Mouse (Mus musculus): ENCODE results near the gene Bloc1s4. TPM values are rescaled to one million over a fixed set of nuclear protein-coding genes. Genes with fewer than 3 reads are reported as not detected.
A peak's percentile ranks its signal among the peaks of the same experiment; 100 is the strongest.
"Not testable (repeated sequence)": the region's sequence is repeated elsewhere in the genome, so short reads cannot be mapped to it uniquely, and the experiment has no call there.

Gene Bloc1s4
- 20.5 and 35.5 TPM in 2 replicates for polyA plus RNA-seq (2012; rRNA removed)

GRCm38 (mm10) chr5:36748536-36749061, at the start of gene Bloc1s4:
Gene Bloc1s4 (minus strand): TSS chr5:36748650.
- peak within 1 kb of the TSS; percentile 81 for H3K4me3 ChIP-seq (ENCODE audit: extremely low read depth, insufficient read depth, insufficient read length)
- 5% methylated on average over 31 of the region's 31 CpGs for WGBS
- no peaks in the 10 kb centered on the region; the same call in 1 of the 2 replicates for H3K27me3 ChIP-seq (ENCODE audit: control insufficient read depth, insufficient read depth, low read length)
- H3K4me1 ChIP-seq (ENCODE audit: control insufficient read depth, insufficient read depth, insufficient read length): peaks cover 10% of the 10 kb centered on the region
- no peak for TF ChIP-seq CTCF (IDR thresholded peaks at IDR 0.05; ENCODE audit: extremely low read depth, insufficient read depth, insufficient read length, insufficient replicate concordance)
- peak; percentile 77 for TF ChIP-seq POLR2A (IDR thresholded peaks at IDR 0.05; ENCODE audit: low read depth, low read length)
- H3K27ac ChIP-seq (ENCODE audit: insufficient read depth, low read length): no peak within 1 kb of the TSS
- H3K36me3 ChIP-seq (ENCODE audit: control insufficient read depth, insufficient read depth, low read length): no peaks in the 10 kb centered on the region
- DNase-seq (ENCODE audit: low read depth in 1 of 2, low spot score in 2 of 2): peak; percentile 80 to 87

GRCm38 (mm10) chr5:36797291-36797690, 48.8 kb upstream of the Bloc1s4 start:
- DNase-seq (ENCODE audit: low read depth in 1 of 2, low spot score in 2 of 2): no peak
- Histone ChIP-seq H3K27ac (ENCODE audit: insufficient read depth, low read length) (no peak overlapping the region), H3K36me3 (ENCODE audit: control insufficient read depth, insufficient read depth, low read length) (peaks cover 1% of the 10 kb centered on the region; the same call in 1 of the 2 replicates), H3K27me3 (ENCODE audit: control insufficient read depth, insufficient read depth, low read length) (no peaks in the 10 kb centered on the region), H3K4me3 (ENCODE audit: extremely low read depth, insufficient read depth, insufficient read length) (no peak overlapping the region), H3K4me1 (ENCODE audit: control insufficient read depth, insufficient read depth, insufficient read length) (no peaks in the 10 kb centered on the region; the same call in 1 of the 2 replicates)
- no peak for TF ChIP-seq CTCF (IDR thresholded peaks at IDR 0.05; ENCODE audit: extremely low read depth, insufficient read depth, insufficient read length, insufficient replicate concordance)
- TF ChIP-seq POLR2A (IDR thresholded peaks at IDR 0.05; ENCODE audit: low read depth, low read length): no peak
- WGBS: 73% methylated on average over 8 of the region's 8 CpGs

GRCm38 (mm10) chr5:36796296-36797014, 48.0 kb upstream of the Bloc1s4 start, which contains the start of gene Mrfap1:
Gene Mrfap1 (minus strand): TSS chr5:36796772.
- Histone ChIP-seq H3K27ac (ENCODE audit: insufficient read depth, low read length) (peak within 1 kb of the TSS; percentile 98), H3K4me3 (ENCODE audit: extremely low read depth, insufficient read depth, insufficient read length) (peak within 1 kb of the TSS; percentile 65)
- TF ChIP-seq POLR2A (IDR thresholded peaks at IDR 0.05; ENCODE audit: low read depth, low read length): peak; percentile 78
- under 1% methylated on average over 89 of the region's 90 CpGs for WGBS
- peak; percentile 89 to 90 for DNase-seq (ENCODE audit: low read depth in 1 of 2, low spot score in 2 of 2)
- not testable (repeated sequence) for H3K27me3 ChIP-seq (ENCODE audit: control insufficient read depth, insufficient read depth, low read length); H3K36me3 ChIP-seq (ENCODE audit: control insufficient read depth, insufficient read depth, low read length); H3K4me1 ChIP-seq (ENCODE audit: control insufficient read depth, insufficient read depth, insufficient read length)

- H3K27me3 ChIP-seq (ENCODE audit: control insufficient read depth, insufficient read depth, low read length); H3K4me1 ChIP-seq (ENCODE audit: control insufficient read depth, insufficient read depth, insufficient read length); H3K36me3 ChIP-seq (ENCODE audit: control insufficient read depth, insufficient read depth, low read length): not testable (repeated sequence)
- peak overlapping the region; percentile 65 for H3K4me3 ChIP-seq (ENCODE audit: extremely low read depth, insufficient read depth, insufficient read length)
- WGBS: 1% methylated on average over 36 of the region's 37 CpGs
- peak overlapping the region; percentile 98 for H3K27ac ChIP-seq (ENCODE audit: insufficient read depth, low read length)
- DNase-seq (ENCODE audit: low read depth in 1 of 2, low spot score in 2 of 2): peak; percentile 28 to 50
Measured at GRCm38 (mm10) chr5:36795647-36796295, 47.3 kb upstream of the Bloc1s4 start.

- Histone ChIP-seq H3K27ac (ENCODE audit: insufficient read depth, low read length) (no peak overlapping the region), H3K4me3 (ENCODE audit: extremely low read depth, insufficient read depth, insufficient read length) (no peak overlapping the region), H3K36me3 (ENCODE audit: control insufficient read depth, insufficient read depth, low read length) (peaks cover 1% of the 10 kb centered on the region; the same call in 1 of the 2 replicates), H3K4me1 (ENCODE audit: control insufficient read depth, insufficient read depth, insufficient read length) (no peaks in the 10 kb centered on the region; the same call in 1 of the 2 replicates), H3K27me3 (ENCODE audit: control insufficient read depth, insufficient read depth, low read length) (no peaks in the 10 kb centered on the region)
- DNase-seq (ENCODE audit: low read depth in 1 of 2, low spot score in 2 of 2): no peak
- TF ChIP-seq POLR2A (IDR thresholded peaks at IDR 0.05; ENCODE audit: low read depth, low read length) (no peak), CTCF (IDR thresholded peaks at IDR 0.05; ENCODE audit: extremely low read depth, insufficient read depth, insufficient read length, insufficient replicate concordance) (no peak)
- 53% methylated on average over 9 of the region's 9 CpGs for WGBS
Measured at GRCm38 (mm10) chr5:36791861-36792260, 43.4 kb upstream of the Bloc1s4 start.

- H3K36me3 ChIP-seq (ENCODE audit: control insufficient read depth, insufficient read depth, low read length): no peaks in the 10 kb centered on the region
- TF ChIP-seq CTCF (IDR thresholded peaks at IDR 0.05; ENCODE audit: extremely low read depth, insufficient read depth, insufficient read length, insufficient replicate concordance) (no peak), POLR2A (IDR thresholded peaks at IDR 0.05; ENCODE audit: low read depth, low read length) (no peak)
- H3K27me3 ChIP-seq (ENCODE audit: control insufficient read depth, insufficient read depth, low read length): no peaks in the 10 kb centered on the region
- 94% methylated on average over 5 of the region's 5 CpGs for WGBS
- no peaks in the 10 kb centered on the region for H3K4me1 ChIP-seq (ENCODE audit: control insufficient read depth, insufficient read depth, insufficient read length)
- DNase-seq (ENCODE audit: low read depth in 1 of 2, low spot score in 2 of 2): no peak
- no peak overlapping the region for H3K4me3 ChIP-seq (ENCODE audit: extremely low read depth, insufficient read depth, insufficient read length)
- H3K27ac ChIP-seq (ENCODE audit: insufficient read depth, low read length): no peak overlapping the region
Measured at GRCm38 (mm10) chr5:36786052-36786451, 37.6 kb upstream of the Bloc1s4 start.

GRCm38 (mm10) chr5:36779512-36779911, 31.1 kb upstream of the Bloc1s4 start:
- no peaks in the 10 kb centered on the region for H3K27me3 ChIP-seq (ENCODE audit: control insufficient read depth, insufficient read depth, low read length)
- no peak overlapping the region for H3K4me3 ChIP-seq (ENCODE audit: extremely low read depth, insufficient read depth, insufficient read length)
- 86% methylated on average over 2 of the region's 2 CpGs for WGBS
- H3K27ac ChIP-seq (ENCODE audit: insufficient read depth, low read length): no peak overlapping the region
- no peaks in the 10 kb centered on the region for H3K36me3 ChIP-seq (ENCODE audit: control insufficient read depth, insufficient read depth, low read length)
- DNase-seq (ENCODE audit: low read depth in 1 of 2, low spot score in 2 of 2): no peak
- H3K4me1 ChIP-seq (ENCODE audit: control insufficient read depth, insufficient read depth, insufficient read length): no peaks in the 10 kb centered on the region
- TF ChIP-seq POLR2A (IDR thresholded peaks at IDR 0.05; ENCODE audit: low read depth, low read length): no peak
